Mouse (Mus musculus) intestine, embryonic 15.5 days (tissue): ENCODE measurements around the gene Dmap1. TPM values are rescaled to one million over a fixed set of nuclear protein-coding genes. Genes with fewer than 3 reads are reported as not detected.

Source experiments
- ATAC-seq: fragments of 200-750 bp; cut with Nextera tagmentation; 2 replicates; pipeline ENCODE4 v1.8.0; 2017; ENCODE audit warnings: moderate TSS enrichment, moderate library complexity
- H3K27ac ChIP-seq: fragments of 300-500 bp; sonication (generic); 2 replicates; pipeline ENCODE4 v1.5.1; 2015; ENCODE audit warnings: mild to moderate bottlenecking, inconsistent platforms
- H3K27me3 ChIP-seq: fragments of 300-500 bp; sonication (generic); replicated peaks from 2 replicates; pipeline ENCODE4 v1.6.1; 2015; ENCODE audit warnings: inconsistent platforms
- H3K36me3 ChIP-seq: fragments of 300-500 bp; sonication (generic); 2 replicates; pipeline ENCODE4 v1.6.1; 2015; ENCODE audit warnings: inconsistent platforms
- H3K4me1 ChIP-seq: fragments of 300-500 bp; sonication (generic); replicated peaks from 2 replicates; pipeline ENCODE4 v1.6.1; 2015; ENCODE audit warnings: inconsistent platforms
- H3K4me2 ChIP-seq: fragments of 300-500 bp; sonication (generic); replicated peaks from 2 replicates; pipeline ENCODE4 v1.6.1; 2015; ENCODE audit warnings: mild to moderate bottlenecking, inconsistent platforms
- H3K4me3 ChIP-seq: fragments of 300-500 bp; sonication (generic); replicated peaks from 2 replicates; pipeline ENCODE4 v1.5.1; 2015; ENCODE audit warnings: inconsistent platforms
- H3K9ac ChIP-seq: fragments of 300-500 bp; sonication (generic); 2 replicates; pipeline ENCODE4 v1.6.1; 2015; ENCODE audit warnings: inconsistent platforms
- H3K9me3 ChIP-seq: fragments of 300-500 bp; sonication (generic); 2 replicates; pipeline ENCODE4 v1.6.1; 2016; ENCODE audit warnings: inconsistent platforms
- WGBS: fragments of 180-500 bp; shearing (Covaris S2); methylation state at CpG from one replicate; pipeline ENCODE4 v1.1.7; 2015; 5-methylcytosine and 5-hydroxymethylcytosine counted together
- polyA plus RNA-seq: library from polyadenylated mRNA; unstranded; fragments of >200 nt; fragmentation: Nextera tagmentation; extraction: Ambion mirVana; gene quantifications from 2 replicates; pipeline ENCODE4 v1.2.1, GENCODE M21; 2015

Gene Dmap1
- 44.8 and 46.5 TPM in 2 replicates for polyA plus RNA-seq

DNA sequence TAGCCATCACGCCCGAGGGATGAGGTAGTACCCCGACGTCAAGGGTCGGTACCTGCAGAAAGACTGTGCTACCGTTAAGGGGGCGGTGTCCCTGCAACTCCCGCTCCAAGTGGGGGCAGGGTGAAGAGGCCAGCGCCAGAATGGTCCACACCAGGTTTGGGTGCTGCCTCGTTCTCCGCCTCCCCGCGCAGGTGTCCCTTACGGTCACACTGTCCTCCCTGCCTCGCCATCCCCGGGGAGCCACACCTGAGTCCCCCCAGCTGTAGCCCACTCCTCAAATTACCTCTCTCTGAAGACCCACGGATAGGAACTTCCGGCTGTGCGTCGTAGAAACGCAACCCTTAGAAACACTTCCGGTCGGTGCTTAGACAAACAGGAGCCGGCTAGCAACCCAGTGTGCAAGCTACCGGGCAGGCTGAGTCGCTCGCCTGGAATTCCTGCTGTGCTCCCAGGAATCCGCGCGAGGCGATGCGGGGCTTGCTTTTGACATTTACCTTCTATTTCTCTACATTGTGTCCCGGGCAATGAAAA is at the start of gene Dmap1:
TSS of gene Dmap1 (minus strand) at position 343 of the 531 bp plus-strand sequence.
- Histone ChIP-seq H3K4me3 (peak within 1 kb of the TSS; percentile 89), H3K9me3 (no peaks in the 10 kb centered on the region), H3K27me3 (no peaks in the 10 kb centered on the region), H3K4me1 (peaks cover 10% of the 10 kb centered on the region), H3K4me2 (peak within 1 kb of the TSS; percentile 83), H3K36me3 (peaks cover 16% of the 10 kb centered on the region), H3K27ac (no peak within 1 kb of the TSS), H3K9ac (peak within 1 kb of the TSS; percentile 82)
- WGBS, result under 1% methylated on average over 33 of the region's 33 CpGs
- ATAC-seq, result peak; percentile 93

DNA sequence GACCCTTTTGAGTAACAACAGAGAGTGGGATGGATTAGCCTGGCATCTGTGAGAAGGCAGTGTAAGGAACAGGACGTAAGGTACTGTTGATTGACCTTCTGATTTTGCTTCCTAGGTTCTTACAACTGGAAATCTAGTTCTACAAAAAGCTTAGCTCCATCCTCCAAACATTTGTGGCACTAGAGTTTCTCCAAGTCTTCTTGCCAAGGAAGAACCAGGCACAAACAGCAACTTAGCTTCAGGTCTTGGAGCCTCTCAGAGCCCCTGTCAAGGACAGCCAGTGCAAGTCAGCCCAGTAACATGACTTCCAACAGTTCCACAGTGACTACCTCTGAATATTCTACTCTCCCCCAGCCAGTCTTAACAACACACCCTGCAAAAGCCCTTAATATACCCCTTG is 42.0 kb upstream of the Dmap1 start, which contains the start of gene Gm12845:
TSS of gene Gm12845 (plus strand) at position 301 of the 400 bp plus-strand sequence.
- 83% methylated on average over 1 of the region's 1 CpGs for WGBS
- no peaks in the 10 kb centered on the region for H3K4me1 ChIP-seq
- ATAC-seq, result no peak
- no peaks in the 10 kb centered on the region for H3K36me3 ChIP-seq
- no peak within 1 kb of the TSS for H3K4me2 ChIP-seq
- H3K27ac ChIP-seq, result no peak within 1 kb of the TSS
- no peaks in the 10 kb centered on the region for H3K27me3 ChIP-seq
- H3K4me3 ChIP-seq, result no peak within 1 kb of the TSS
- H3K9ac ChIP-seq, result no peak within 1 kb of the TSS
- no peaks in the 10 kb centered on the region for H3K9me3 ChIP-seq

DNA sequence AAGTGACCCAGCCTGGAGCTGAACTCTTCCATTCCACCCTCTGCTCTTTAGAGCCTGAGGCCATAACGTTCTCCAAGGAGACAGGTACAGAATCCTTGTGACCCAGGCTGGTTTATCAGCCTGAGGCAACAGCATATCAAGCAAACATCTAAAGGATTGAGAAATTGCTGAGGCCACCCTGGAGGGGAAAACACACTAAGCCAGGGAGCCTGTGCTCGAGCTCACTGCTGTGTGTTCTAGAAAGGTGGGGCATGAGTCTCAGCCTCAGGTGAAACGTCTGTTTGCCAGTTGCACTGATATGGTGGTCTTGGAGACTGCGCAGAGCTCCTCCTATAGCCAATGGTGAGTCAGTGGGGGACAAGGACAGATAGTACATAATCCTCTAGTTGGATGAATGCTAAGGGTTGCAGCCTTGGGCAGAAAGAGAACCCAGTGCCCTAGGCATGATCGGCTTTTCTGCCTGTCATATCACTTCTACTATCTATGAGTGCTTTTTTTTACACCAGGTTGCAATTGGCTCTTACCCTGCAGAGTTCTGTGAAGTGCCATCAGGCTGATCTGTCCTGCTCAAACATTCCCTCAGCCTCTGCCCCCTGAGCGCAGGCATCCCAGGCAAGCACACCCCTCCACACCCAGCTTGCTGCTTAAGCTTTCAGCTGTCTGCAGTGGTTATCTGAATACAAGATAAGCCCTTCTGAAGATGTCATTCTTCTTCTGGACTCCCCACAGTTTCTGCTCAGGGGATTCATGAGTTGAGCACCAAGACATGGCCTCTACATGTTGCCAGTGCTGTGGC is 31.4 kb upstream of the Dmap1 start:
- no peaks in the 10 kb centered on the region for H3K36me3 ChIP-seq
- no peak overlapping the region for H3K4me3 ChIP-seq
- H3K9me3 ChIP-seq, result no peaks in the 10 kb centered on the region
- no peaks in the 10 kb centered on the region for H3K27me3 ChIP-seq
- WGBS, result 57% methylated on average over 6 of the region's 6 CpGs
- 0 out of 2 replicates have a peak, but pooled peaks cover 3% of the 10 kb centered on the region for H3K4me1 ChIP-seq
- no peak overlapping the region for H3K27ac ChIP-seq
- no peak overlapping the region for H3K4me2 ChIP-seq
- ATAC-seq, result peak; percentile 66
- H3K9ac ChIP-seq, result no peak overlapping the region

DNA sequence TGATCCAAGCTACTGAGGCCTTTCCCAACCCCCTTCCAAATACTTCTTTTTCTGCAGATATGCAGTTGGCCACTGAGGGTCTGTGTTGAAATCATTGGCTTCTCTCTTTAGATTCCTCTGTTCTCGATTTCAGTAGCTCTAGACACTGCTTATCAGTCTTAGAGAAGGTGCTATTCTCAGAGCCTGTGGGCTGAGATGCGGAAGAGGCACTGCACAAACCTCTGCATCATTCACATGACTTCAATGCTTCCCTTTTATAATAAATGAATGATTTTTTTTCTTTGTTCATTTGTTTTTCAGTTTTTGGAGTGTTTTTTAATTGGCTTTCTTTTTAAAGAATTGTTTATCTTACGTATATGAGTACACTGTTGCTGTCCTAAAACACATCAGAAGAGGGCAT is 30.2 kb upstream of the Dmap1 start:
- no peak overlapping the region for H3K9ac ChIP-seq
- H3K4me2 ChIP-seq, result no peak overlapping the region
- ATAC-seq, result no peak
- H3K4me1 ChIP-seq, result 0 out of 2 replicates have a peak, but pooled peaks cover 3% of the 10 kb centered on the region
- 87% methylated on average over 3 of the region's 3 CpGs for WGBS
- H3K27ac ChIP-seq, result no peak overlapping the region
- H3K27me3 ChIP-seq, result no peaks in the 10 kb centered on the region
- H3K9me3 ChIP-seq, result no peaks in the 10 kb centered on the region
- no peaks in the 10 kb centered on the region for H3K36me3 ChIP-seq
- H3K4me3 ChIP-seq, result no peak overlapping the region

DNA sequence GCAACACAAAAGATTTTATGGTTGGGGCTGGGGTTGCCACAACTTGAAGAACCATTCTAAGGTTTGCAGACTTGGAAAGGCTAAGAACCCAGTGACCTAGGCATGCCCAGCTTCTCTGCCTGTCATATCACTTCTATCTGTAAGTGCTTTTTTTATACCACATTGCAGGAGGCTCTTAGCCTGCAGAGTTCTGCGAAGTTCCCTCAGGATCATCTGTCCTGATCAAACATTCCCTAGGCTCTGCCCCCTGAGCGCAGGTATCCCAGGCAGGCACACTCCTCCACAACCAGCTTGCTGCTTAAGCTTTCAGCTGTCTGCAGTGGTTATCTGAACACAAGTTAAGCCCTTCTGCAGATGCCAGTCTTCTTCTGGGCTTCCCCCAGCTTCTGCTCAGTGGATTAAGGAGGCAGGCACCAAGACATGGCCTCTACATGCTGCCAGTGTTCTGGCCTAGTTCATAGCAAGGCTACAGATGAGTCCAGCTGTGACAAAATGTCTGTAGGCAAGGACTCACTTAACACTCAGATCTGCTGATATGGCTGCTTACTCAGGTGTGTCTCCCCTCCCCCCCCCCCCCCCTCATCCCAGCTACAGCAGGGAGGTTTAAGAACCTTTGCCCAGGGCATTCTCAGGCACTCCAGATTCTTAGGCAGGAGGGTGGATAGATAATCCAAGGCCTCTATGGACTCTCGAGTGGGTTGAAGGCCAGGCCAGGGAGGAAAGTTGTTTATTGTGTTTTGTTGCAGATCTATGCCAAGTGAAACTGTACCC is 26.9 kb upstream of the Dmap1 start:
- no peaks in the 10 kb centered on the region for H3K27me3 ChIP-seq
- H3K9me3 ChIP-seq, result no peaks in the 10 kb centered on the region
- no peak overlapping the region for H3K4me3 ChIP-seq
- 49% methylated on average over 3 of the region's 3 CpGs for WGBS
- H3K36me3 ChIP-seq, result no peaks in the 10 kb centered on the region
- H3K4me1 ChIP-seq, result 0 out of 2 replicates have a peak, but pooled peaks cover 3% of the 10 kb centered on the region
- H3K27ac ChIP-seq, result peak overlapping the region; percentile 32; the same call in 1 of the 2 replicates
- ATAC-seq, result peak; percentile 80
- H3K4me2 ChIP-seq, result 0 out of 2 replicates have a peak overlapping the region, but pooled peaks have one; percentile 4
- H3K9ac ChIP-seq, result no peak overlapping the region

DNA sequence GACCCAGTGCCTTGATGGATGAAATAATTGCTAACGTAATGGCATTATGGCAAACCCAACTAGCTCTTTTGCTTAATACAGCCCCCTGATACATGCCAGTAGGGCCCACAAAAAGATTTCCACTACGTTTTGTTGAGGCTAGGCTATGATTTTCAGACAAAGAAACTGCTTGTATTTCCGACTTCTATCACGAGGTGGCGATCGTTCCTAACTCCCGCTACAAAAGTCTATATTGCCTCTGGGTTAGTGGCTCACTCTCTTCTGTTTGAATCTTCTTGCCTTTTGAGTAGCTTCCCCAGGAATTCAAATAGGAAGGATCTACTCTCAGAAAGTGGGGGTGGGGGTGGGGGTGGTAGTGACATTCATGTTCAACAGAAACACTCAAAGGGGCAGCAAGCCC is 23.3 kb upstream of the Dmap1 start:
- 5% methylated on average over 7 of the region's 7 CpGs for WGBS
- Histone ChIP-seq H3K4me1 (0 out of 2 replicates have a peak, but pooled peaks cover 3% of the 10 kb centered on the region), H3K27ac (no peak overlapping the region), H3K36me3 (no peaks in the 10 kb centered on the region), H3K4me2 (no peak overlapping the region), H3K9me3 (no peaks in the 10 kb centered on the region), H3K9ac (no peak overlapping the region), H3K27me3 (no peaks in the 10 kb centered on the region), H3K4me3 (no peak overlapping the region)
- no peak for ATAC-seq

DNA sequence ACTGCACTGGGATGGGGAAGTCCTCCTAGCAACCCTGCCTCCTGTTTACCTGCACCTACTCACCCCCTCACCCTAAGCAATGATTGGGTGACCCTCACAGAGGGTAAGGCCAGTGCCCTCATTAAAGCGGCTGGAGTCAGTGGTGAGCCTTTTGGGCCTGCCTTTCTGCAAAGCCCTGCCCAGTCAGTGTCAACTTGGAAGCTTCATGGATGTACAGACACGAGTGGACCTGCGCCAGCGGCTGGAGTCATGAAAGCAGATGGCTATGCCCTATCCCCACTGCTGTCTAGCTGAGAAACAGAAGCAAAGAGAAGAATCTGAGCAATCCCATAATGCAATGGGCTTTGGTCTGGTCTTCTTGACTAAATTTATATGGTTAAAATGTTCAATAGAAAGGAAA is 4.3 kb upstream of the Dmap1 start:
- no peaks in the 10 kb centered on the region for H3K36me3 ChIP-seq
- peaks cover 4% of the 10 kb centered on the region for H3K4me1 ChIP-seq
- H3K4me2 ChIP-seq, result no peak overlapping the region
- WGBS, result 86% methylated on average over 4 of the region's 4 CpGs
- no peak overlapping the region for H3K27ac ChIP-seq
- no peaks in the 10 kb centered on the region for H3K27me3 ChIP-seq
- H3K9me3 ChIP-seq, result no peaks in the 10 kb centered on the region
- H3K4me3 ChIP-seq, result no peak overlapping the region
- no peak overlapping the region for H3K9ac ChIP-seq
- ATAC-seq, result no peak

DNA sequence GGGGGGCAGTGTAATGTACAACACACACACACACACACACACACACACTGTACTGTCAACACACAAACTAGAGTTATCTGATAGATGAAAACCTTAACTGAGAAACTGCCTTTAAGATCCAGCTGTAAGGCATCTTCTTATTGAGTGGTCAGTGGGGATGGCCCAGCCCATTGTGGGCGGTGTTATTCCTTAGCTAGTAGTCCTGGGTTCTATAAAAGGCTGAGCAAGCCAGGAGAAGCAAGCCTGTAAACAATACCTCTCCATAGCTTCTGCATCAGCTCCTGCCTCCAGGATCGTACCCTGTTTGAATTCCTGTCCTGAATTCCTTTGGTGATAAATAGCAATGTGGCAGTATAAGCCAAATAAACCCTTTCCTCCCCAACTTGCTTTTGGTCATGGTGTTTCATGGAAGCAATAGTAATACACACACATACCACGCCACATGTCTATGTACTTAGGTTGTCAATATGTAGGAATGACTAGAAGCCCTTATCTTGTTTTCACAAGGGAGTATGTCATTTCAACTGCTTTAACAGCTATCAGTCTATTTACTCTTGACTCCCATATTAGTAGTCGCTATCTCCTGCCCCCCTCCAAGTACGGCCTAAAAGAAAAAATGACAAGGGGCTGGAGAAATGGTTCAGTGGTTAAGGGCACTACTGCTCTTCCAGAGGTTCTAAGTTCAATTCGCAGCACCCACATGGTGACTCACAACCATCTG is 1.1 kb upstream of the Dmap1 start:
- Histone ChIP-seq H3K27ac (no peak overlapping the region), H3K27me3 (no peaks in the 10 kb centered on the region), H3K4me2 (0 out of 2 replicates have a peak overlapping the region, but pooled peaks have one; percentile 83), H3K9ac (no peak overlapping the region), H3K9me3 (no peaks in the 10 kb centered on the region), H3K4me1 (peaks cover 10% of the 10 kb centered on the region), H3K36me3 (peaks cover 16% of the 10 kb centered on the region), H3K4me3 (no peak overlapping the region)
- ATAC-seq, result no peak
- 55% methylated on average over 6 of the region's 6 CpGs for WGBS

DNA sequence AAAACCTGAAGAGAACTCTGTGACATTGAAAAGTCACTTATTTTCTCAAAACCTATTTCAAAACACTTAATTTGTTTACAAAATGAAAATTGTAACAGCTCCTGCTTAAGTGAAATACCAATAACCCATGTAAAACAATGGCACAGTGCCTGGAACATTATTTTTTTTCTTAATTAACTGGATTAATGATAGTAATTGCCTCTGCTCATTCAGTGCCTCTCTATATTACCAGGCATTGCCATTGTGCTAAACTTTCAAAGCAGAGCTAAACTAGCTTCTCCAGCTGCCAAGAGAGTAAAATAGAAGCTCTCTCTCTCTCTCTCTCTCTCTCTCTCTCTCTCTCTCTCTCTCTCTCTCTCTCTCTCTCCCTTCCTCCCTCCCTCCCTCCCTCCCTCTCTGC is 390 bp upstream of the Dmap1 start:
- H3K9ac ChIP-seq, result no peak overlapping the region; the same call in 1 of the 2 replicates
- peak overlapping the region; percentile 89 for H3K4me3 ChIP-seq
- no peak overlapping the region for H3K27ac ChIP-seq
- H3K27me3 ChIP-seq, result no peaks in the 10 kb centered on the region
- peaks cover 10% of the 10 kb centered on the region for H3K4me1 ChIP-seq
- H3K4me2 ChIP-seq, result peak overlapping the region; percentile 83
- H3K9me3 ChIP-seq, result no peaks in the 10 kb centered on the region
- H3K36me3 ChIP-seq, result peaks cover 16% of the 10 kb centered on the region
- no peak for ATAC-seq

DNA sequence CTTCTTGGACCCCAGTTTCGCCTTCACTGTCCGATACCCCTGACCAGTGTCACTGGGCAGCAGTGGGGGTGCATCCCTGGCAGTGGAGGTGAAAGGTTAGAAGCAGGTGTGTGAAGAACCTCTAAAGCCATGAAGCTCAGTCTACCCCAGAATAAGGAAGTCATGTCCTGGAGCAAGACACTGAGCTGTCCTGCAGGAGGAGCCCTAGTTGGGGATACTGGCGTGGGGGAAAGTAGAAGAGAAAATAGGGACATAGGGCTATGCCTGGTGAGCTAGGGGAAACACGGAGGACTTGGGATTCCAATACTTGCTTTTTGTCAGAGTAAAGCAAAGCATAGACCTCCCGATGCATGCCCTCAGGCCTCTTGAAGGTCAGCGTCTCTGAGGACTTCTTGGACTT is 1.1 kb downstream of the Dmap1 start:
- Histone ChIP-seq H3K27ac (no peak overlapping the region), H3K9ac (peak overlapping the region; percentile 82; the same call in 1 of the 2 replicates), H3K4me1 (peaks cover 10% of the 10 kb centered on the region), H3K4me2 (peak overlapping the region; percentile 83), H3K36me3 (peaks cover 19% of the 10 kb centered on the region), H3K4me3 (peak overlapping the region; percentile 89), H3K9me3 (no peaks in the 10 kb centered on the region), H3K27me3 (no peaks in the 10 kb centered on the region)
- ATAC-seq, result no peak
- 81% methylated on average over 6 of the region's 6 CpGs for WGBS

DNA sequence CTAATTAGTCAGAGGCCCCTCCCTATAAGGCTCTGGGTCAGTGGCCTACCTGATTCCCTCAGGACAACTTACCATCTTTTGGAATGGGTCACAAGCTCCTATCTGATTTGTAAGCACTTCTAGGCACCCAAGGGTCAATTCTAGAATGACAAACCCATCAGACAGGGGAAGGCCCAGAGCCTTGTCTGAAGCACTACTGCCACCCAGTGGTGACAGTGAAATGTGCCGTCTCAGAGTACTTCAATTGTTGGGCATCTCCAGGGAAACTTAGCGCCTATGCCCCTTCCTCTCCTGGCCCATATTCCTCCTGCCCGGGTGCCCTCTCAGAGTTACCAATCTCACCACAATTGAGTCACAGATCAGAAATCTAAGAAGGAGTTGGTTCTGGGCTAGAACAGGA is 5.2 kb downstream of the Dmap1 start:
- H3K36me3 ChIP-seq, result peaks cover 44% of the 10 kb centered on the region
- H3K9me3 ChIP-seq, result no peaks in the 10 kb centered on the region
- H3K4me3 ChIP-seq, result no peak overlapping the region
- H3K27me3 ChIP-seq, result no peaks in the 10 kb centered on the region
- H3K27ac ChIP-seq, result no peak overlapping the region
- 18% methylated on average over 3 of the region's 3 CpGs for WGBS
- no peak overlapping the region for H3K4me2 ChIP-seq
- no peak overlapping the region for H3K9ac ChIP-seq
- H3K4me1 ChIP-seq, result peaks cover 8% of the 10 kb centered on the region
- ATAC-seq, result peak; percentile 46; the same call in 1 of the 2 replicates

DNA sequence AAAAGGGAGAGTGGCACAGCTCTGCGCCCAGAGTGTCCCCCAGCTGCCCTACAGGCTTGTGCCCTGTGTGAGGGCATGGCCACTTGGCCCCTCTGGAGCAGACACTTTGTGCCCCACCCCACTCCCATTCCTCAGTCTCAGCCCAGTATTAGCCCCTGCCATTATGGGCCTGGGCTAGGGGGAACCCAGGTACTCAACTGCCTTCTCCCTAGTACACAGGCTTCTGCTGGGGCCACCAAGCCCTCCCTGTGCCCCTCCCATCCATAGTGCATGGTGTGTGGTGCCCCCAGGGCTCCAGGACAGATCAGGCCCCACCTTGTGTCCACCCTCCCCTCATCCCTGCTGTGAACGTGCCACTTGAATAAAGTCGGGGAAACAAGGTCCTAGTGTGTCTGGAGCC is 8.2 kb downstream of the Dmap1 start:
- ATAC-seq, result no peak
- Histone ChIP-seq H3K36me3 (peaks cover 34% of the 10 kb centered on the region), H3K4me1 (no peaks in the 10 kb centered on the region), H3K4me3 (no peak overlapping the region), H3K27ac (no peak overlapping the region), H3K9me3 (no peaks in the 10 kb centered on the region), H3K9ac (no peak overlapping the region), H3K27me3 (no peaks in the 10 kb centered on the region), H3K4me2 (no peak overlapping the region)
- 79% methylated on average over 3 of the region's 3 CpGs for WGBS
